Mouse (Mus musculus) limb, embryonic 13.5 days (tissue): ENCODE data around the gene Llgl2. TPM values are rescaled to one million over a fixed set of nuclear protein-coding genes. Genes with fewer than 3 reads are reported as not detected.

Experiments used
- ATAC-seq: fragments of 200-750 bp; cut with Nextera tagmentation; 2 replicates; pipeline ENCODE4 v1.8.0; 2017; ENCODE audit warnings: low read depth, moderate number of reproducible peaks, moderate TSS enrichment; ENCODE audit not compliant: low FRiP score
- H3K27ac ChIP-seq: fragments of 300-500 bp; sonication (generic); 2 replicates; pipeline ENCODE4 v1.5.1; 2015; ENCODE audit warnings: inconsistent platforms, mild to moderate bottlenecking, moderate library complexity
- H3K27me3 ChIP-seq: fragments of 300-500 bp; sonication (generic); 2 replicates; pipeline ENCODE4 v1.6.1; 2015; ENCODE audit warnings: mild to moderate bottlenecking, inconsistent platforms
- H3K36me3 ChIP-seq: fragments of 300-500 bp; sonication (generic); 2 replicates; pipeline ENCODE4 v1.6.1; 2015; ENCODE audit warnings: inconsistent platforms, mild to moderate bottlenecking, moderate library complexity
- H3K4me1 ChIP-seq: fragments of 300-500 bp; sonication (generic); 2 replicates; pipeline ENCODE4 v1.6.1; 2015; ENCODE audit warnings: inconsistent platforms
- H3K4me2 ChIP-seq: fragments of 300-500 bp; sonication (generic); replicated peaks from 2 replicates; pipeline ENCODE4 v1.6.1; 2015; ENCODE audit warnings: inconsistent platforms, mild to moderate bottlenecking, moderate library complexity
- H3K4me3 ChIP-seq: fragments of 300-500 bp; sonication (generic); 2 replicates; pipeline ENCODE4 v1.5.1; 2015; ENCODE audit warnings: moderate library complexity, mild to moderate bottlenecking, inconsistent platforms
- H3K9ac ChIP-seq: fragments of 300-500 bp; sonication (generic); 2 replicates; pipeline ENCODE4 v1.6.1; 2015; ENCODE audit warnings: mild to moderate bottlenecking, inconsistent platforms
- H3K9me3 ChIP-seq: fragments of 300-500 bp; sonication (generic); 2 replicates; pipeline ENCODE4 v1.6.1; 2016; ENCODE audit warnings: inconsistent platforms
- WGBS: fragments of 180-500 bp; shearing (Covaris S2); methylation state at CpG from one replicate; pipeline ENCODE4 v1.1.7; 2015; 5-methylcytosine and 5-hydroxymethylcytosine counted together
- polyA plus RNA-seq: library from polyadenylated mRNA; unstranded; fragments of >200 nt; fragmentation: Nextera tagmentation; extraction: Ambion mirVana; gene quantifications from 2 replicates; pipeline ENCODE4 v1.2.1, GENCODE M21; 2015

Llgl2 gene
- polyA plus RNA-seq, 1 experiment from 2014 or later = 6.0 TPM

DNA sequence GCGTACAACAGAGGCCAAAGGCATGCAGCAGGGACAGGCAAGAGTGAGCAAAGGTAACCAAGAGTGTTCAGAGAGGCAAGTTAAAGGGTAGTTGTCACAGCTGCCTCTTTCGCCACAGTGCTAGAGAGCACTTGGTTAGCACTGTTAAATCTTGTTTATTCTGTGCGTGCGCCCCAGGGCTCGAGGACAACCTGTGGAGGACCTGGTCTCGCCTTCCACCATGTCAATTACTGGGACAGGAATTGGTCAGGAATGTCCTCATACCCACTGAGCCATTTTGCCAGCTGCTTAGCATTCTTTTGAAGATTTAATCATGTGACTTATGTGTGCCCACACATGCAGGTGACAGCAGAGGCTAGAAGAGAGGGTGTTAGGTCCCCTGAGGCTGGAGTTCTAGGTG, 65.3 kb downstream of the Llgl2 start:
- no peak for ATAC-seq
- H3K27me3 ChIP-seq = peaks cover 10% of the 10 kb centered on the region
- H3K9me3 ChIP-seq = no peaks in the 10 kb centered on the region
- no peak overlapping the region for H3K9ac ChIP-seq
- H3K4me1 ChIP-seq = no peaks in the 10 kb centered on the region
- WGBS = 77% methylated on average over 6 of the region's 6 CpGs
- H3K27ac ChIP-seq = no peak overlapping the region
- peaks cover 18% of the 10 kb centered on the region for H3K36me3 ChIP-seq
- H3K4me2 ChIP-seq = no peak overlapping the region
- H3K4me3 ChIP-seq = no peak overlapping the region

DNA sequence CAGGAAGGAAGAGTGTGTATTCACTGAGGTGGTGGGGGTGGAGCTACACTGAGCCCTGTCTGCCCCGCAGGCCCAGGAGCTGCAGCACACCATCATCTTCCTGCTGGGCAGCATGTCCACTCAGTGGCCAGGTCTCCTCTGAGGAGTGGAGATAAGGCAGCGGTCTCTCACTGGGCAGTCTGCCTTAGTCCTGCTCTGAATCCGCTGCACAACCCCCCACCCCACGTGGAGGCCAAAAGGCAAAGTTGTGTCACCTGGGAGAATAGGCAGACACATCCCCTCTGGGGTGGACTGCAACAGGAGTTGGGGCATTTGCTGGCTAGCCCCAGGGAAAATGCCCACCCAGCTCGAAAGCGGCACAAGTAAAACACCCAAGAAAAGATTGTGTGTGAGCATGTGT, 68.4 kb downstream of the Llgl2 start:
- Histone ChIP-seq H3K36me3 (peaks cover 47% of the 10 kb centered on the region), H3K4me1 (no peaks in the 10 kb centered on the region), H3K4me2 (no peak overlapping the region), H3K4me3 (no peak overlapping the region), H3K9ac (no peak overlapping the region; the same call in 1 of the 2 replicates), H3K9me3 (no peaks in the 10 kb centered on the region), H3K27me3 (no peaks in the 10 kb centered on the region), H3K27ac (no peak overlapping the region)
- ATAC-seq = no peak
- WGBS = 68% methylated on average over 6 of the region's 6 CpGs

GRCm38 (mm10) chr11:115893071-115893470, 69.2 kb downstream of the Llgl2 start:
- Histone ChIP-seq H3K9me3 (no peaks in the 10 kb centered on the region), H3K4me3 (no peak overlapping the region), H3K36me3 (peaks cover 51% of the 10 kb centered on the region), H3K27ac (no peak overlapping the region), H3K27me3 (no peaks in the 10 kb centered on the region), H3K9ac (no peak overlapping the region), H3K4me2 (no peak overlapping the region), H3K4me1 (no peaks in the 10 kb centered on the region)
- WGBS = 89% methylated on average over 9 of the region's 9 CpGs
- ATAC-seq = no peak

DNA sequence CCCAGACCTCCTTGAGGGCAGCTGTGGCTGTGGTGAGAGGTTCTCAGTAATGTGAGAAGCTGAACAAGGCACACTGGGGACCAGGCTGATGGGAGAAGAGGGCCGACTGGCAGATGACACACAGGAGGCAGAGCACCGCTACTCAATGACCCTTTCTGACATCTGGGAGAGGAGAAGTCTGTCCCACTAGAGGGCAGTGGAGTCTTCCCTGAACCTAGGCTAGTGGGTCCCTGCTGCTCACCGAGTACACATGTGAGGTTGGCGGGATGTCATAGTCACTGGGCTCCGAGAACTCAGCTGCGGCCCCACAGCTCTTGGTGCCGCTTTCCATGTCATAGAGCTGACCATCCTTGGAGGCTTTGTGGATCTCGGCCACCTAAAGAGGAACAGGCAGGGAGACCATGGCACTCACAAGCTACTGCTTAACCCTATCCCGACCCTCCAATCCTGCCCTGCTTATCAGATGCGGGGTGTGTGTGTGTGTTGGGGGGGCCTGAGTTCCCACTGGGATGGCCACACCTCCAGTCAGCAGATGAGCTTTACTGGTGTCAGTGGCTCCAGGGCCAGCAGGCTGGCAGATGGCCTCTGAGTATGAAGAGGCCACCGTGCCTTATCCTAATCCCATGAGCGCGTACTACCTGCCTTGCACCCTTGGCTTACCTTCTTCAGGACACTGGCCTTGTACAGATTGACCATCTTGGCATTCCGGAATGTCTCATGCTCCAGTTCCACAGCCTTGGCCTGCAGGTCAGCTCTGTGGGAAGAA, 71.1 kb downstream of the Llgl2 start:
- Histone ChIP-seq H3K4me2 (no peak overlapping the region), H3K27me3 (no peaks in the 10 kb centered on the region), H3K27ac (no peak overlapping the region), H3K4me3 (no peak overlapping the region), H3K9me3 (no peaks in the 10 kb centered on the region), H3K4me1 (peaks cover 14% of the 10 kb centered on the region), H3K36me3 (peaks cover 51% of the 10 kb centered on the region), H3K9ac (no peak overlapping the region; the same call in 1 of the 2 replicates)
- no peak for ATAC-seq
- WGBS = 70% methylated on average over 14 of the region's 14 CpGs

DNA sequence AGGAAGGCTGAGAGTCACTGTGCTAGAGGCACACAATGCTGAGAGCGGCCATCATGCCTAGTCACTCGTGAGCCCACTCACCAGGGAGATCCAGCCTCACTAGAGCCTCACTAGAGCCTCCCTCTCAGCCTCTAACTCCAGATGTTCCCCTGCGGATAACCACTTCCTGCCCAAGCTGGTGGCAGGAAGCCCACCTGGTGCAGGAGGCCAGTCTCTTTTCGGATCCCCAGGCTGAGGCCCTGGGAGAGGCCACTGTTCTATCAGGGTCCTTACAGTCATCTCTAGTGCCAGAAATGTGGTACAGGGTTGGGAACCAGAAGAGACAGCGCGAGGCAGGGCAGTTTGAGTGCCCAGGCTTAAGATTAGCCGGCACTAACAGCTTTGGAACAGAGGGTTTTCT, 74.6 kb downstream of the Llgl2 start:
- 70% methylated on average over 7 of the region's 7 CpGs for WGBS
- ATAC-seq = no peak
- Histone ChIP-seq H3K4me1 (peaks cover 38% of the 10 kb centered on the region), H3K27me3 (no peaks in the 10 kb centered on the region), H3K9ac (no peak overlapping the region), H3K4me3 (no peak overlapping the region), H3K27ac (no peak overlapping the region), H3K4me2 (no peak overlapping the region), H3K36me3 (peaks cover 41% of the 10 kb centered on the region), H3K9me3 (no peaks in the 10 kb centered on the region)

- H3K27ac ChIP-seq = no peak overlapping the region
- no peak overlapping the region for H3K4me3 ChIP-seq
- H3K27me3 ChIP-seq = no peaks in the 10 kb centered on the region
- WGBS = 16% methylated on average over 4 of the region's 4 CpGs
- peaks cover 36% of the 10 kb centered on the region for H3K36me3 ChIP-seq
- no peak for ATAC-seq
- peaks cover 41% of the 10 kb centered on the region for H3K4me1 ChIP-seq
- H3K9ac ChIP-seq = no peak overlapping the region
- H3K4me2 ChIP-seq = no peak overlapping the region
- no peaks in the 10 kb centered on the region for H3K9me3 ChIP-seq
Measured at GRCm38 (mm10) chr11:115898886-115899285, 75.0 kb downstream of the Llgl2 start.

DNA sequence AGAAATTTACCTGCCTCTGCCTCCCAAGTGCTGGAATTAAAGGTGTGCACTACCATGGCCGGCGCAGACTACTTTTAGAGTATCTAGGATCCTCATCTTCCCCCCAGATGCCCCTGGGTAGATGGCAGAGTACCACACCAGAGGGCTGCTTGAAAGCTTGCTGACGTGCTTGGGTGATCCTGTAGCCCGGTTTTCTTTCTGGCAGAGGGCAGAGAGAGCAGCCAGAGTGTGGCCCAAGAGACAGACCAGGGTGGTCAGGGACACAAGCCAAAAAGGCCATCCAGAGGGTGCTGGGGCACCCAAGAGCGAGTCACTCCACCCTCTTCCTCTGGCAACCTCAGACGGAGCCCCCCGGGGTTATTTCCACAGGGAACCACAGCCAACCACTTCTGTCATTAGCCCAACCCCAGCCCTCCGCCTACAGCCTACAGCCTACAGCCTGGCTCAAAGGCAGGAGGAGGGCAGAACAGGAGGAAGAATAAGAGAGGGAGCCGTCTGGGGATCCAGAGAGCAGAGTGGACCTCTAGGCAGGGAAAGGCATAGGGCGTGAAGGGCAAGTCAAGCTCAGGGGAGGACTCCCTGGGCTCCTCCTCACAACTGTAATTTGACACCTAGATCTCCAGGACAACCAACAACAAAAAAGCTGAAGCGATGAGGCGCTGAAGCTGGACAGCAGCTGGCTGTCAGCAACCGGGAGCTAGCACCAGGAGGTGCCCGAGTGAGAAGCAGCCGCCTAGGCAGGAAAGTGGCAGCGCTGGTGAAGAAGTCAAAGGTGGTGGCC, 75.8 kb downstream of the Llgl2 start, which contains the start of gene Smim5:
TSS of gene Smim5 (plus strand) at position 481 of the 781 bp plus-strand sequence.
- peak within 1 kb of the TSS; percentile 39; the same call in 1 of the 2 replicates for H3K9ac ChIP-seq
- H3K27ac ChIP-seq = 0 out of 2 replicates have a peak within 1 kb of the TSS, but pooled peaks have one; percentile 28

DNA sequence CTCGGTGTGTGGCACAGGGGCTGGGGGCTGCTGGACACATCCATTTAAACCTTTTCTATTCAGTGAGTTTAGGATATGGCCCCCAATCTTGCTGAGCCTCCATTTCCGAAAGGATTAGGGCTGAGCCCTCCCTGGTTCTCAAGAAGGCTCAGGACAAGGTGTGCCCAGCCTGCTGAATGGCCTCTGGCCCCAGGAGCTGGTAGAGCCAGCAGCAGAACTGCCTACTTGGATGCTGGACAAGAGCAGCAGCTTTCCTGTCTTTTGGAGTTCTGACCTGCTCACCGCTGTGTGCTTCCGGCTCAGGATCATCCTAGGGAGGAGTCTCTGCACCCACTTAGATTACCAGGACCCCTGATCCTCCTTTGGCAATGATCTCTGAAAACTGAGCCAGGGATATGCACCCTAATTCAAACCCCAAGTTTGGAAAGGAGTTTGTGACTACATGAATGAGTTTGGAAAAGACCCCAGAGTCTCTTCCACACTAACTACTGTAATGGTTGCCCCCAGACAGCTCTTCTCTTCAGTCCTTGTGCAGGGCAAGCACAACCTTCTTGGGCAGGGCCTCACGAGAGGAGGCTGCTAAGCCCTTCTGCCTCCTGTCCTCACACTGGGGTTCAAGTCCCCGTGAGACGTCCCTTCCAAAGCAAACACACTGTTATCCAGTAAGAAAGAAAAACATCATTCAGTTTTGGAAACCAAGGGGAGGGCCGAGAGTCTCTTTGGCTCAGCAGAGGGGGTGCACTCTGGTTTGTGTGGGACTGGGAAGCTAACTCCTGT, 76.9 kb downstream of the Llgl2 start:
- Histone ChIP-seq H3K4me3 (peak overlapping the region; percentile 12), H3K4me1 (peaks cover 45% of the 10 kb centered on the region), H3K9me3 (no peaks in the 10 kb centered on the region), H3K27me3 (no peaks in the 10 kb centered on the region), H3K4me2 (peak overlapping the region; percentile 31), H3K27ac (no peak overlapping the region; the same call in 1 of the 2 replicates), H3K36me3 (peaks cover 27% of the 10 kb centered on the region), H3K9ac (no peak overlapping the region)
- ATAC-seq = no peak
- WGBS = 74% methylated on average over 8 of the region's 8 CpGs

More for the DNA sequence above, 75.8 kb downstream of the Llgl2 start, which contains the start of gene Smim5:
- no peaks in the 10 kb centered on the region for H3K9me3 ChIP-seq
- H3K4me1 ChIP-seq = peaks cover 45% of the 10 kb centered on the region
- H3K4me3 ChIP-seq = peak within 1 kb of the TSS; percentile 12
- 33% methylated on average over 16 of the region's 16 CpGs for whole genome bisulfite sequencing
- ATAC-seq = peak; percentile 49; the same call in 1 of the 2 replicates
- no peaks in the 10 kb centered on the region for H3K27me3 ChIP-seq
- H3K4me2 ChIP-seq = peak within 1 kb of the TSS; percentile 31
- peaks cover 32% of the 10 kb centered on the region for H3K36me3 ChIP-seq

GRCm38 (mm10) chr11:115901338-115902161, 77.7 kb downstream of the Llgl2 start:
- H3K27ac ChIP-seq = peak overlapping the region; percentile 48; the same call in 1 of the 2 replicates
- peaks cover 45% of the 10 kb centered on the region for H3K4me1 ChIP-seq
- 85% methylated on average over 9 of the region's 9 CpGs for WGBS

GRCm38 (mm10) chr11:115902177-115902576, 78.3 kb downstream of the Llgl2 start:
- H3K4me2 ChIP-seq = 0 out of 2 replicates have a peak overlapping the region, but pooled peaks have one; percentile 2
- ATAC-seq = no peak
- peaks cover 15% of the 10 kb centered on the region for H3K36me3 ChIP-seq
- no peaks in the 10 kb centered on the region for H3K27me3 ChIP-seq
- H3K9me3 ChIP-seq = no peaks in the 10 kb centered on the region
- peak overlapping the region; percentile 48; the same call in 1 of the 2 replicates for H3K27ac ChIP-seq
- peaks cover 45% of the 10 kb centered on the region for H3K4me1 ChIP-seq
- no peak overlapping the region for H3K4me3 ChIP-seq
- WGBS = 76% methylated on average over 5 of the region's 5 CpGs
- no peak overlapping the region for H3K9ac ChIP-seq

More at GRCm38 (mm10) chr11:115901338-115902161, 77.7 kb downstream of the Llgl2 start:
- Histone ChIP-seq H3K9me3 (no peaks in the 10 kb centered on the region), H3K9ac (no peak overlapping the region), H3K36me3 (peaks cover 21% of the 10 kb centered on the region), H3K4me2 (no peak overlapping the region; the same call in 1 of the 2 replicates), H3K27me3 (no peaks in the 10 kb centered on the region), H3K4me3 (peak overlapping the region; percentile 12; the same call in 1 of the 2 replicates)
- ATAC-seq = no peak

- 94% methylated on average over 1 of the region's 1 CpGs for WGBS
- Histone ChIP-seq H3K9ac (no peak overlapping the region; the same call in 1 of the 2 replicates), H3K4me3 (no peak overlapping the region), H3K27me3 (no peaks in the 10 kb centered on the region), H3K4me1 (peaks cover 45% of the 10 kb centered on the region), H3K36me3 (peaks cover 10% of the 10 kb centered on the region), H3K4me2 (no peak overlapping the region), H3K9me3 (no peaks in the 10 kb centered on the region), H3K27ac (no peak overlapping the region)
- ATAC-seq = no peak
Measured at GRCm38 (mm10) chr11:115902831-115903230, 79.0 kb downstream of the Llgl2 start.
